ENCODE assay signal across 8 mouse cellular contexts in genomic region chr1:36277267-36278060, GRCm38 (mm10). TPM values are rescaled to one million over a fixed set of nuclear protein-coding genes. Genes with fewer than 3 reads are reported as not detected.
DNase-seq lines count a peak whose midpoint lies in the region.

No protein-coding gene starts in this region.

- intact Hi-C loops in gastrocnemius, postnatal 36 days (cut with DNase I): no loop called here

- DNase-seq in A20 (ENCODE audit: low read depth, low spot score) (peak; percentile 83), NIH3T3 (ENCODE audit: low read depth) (peak; percentile 85)
- peak; percentile 87 to 90 for DNase-seq in cerebellum, postnatal 10 days
- DNase-seq in gastrocnemius, postnatal 36 days: peak; percentile 79 to 80
- DNase-seq in layer of hippocampus, adult 9-11 months: peak; percentile 48
- DNase-seq in lung, postnatal 14 days: peak; percentile 90
- DNase-seq in right cerebral cortex, postnatal 25 days: peak; percentile 50
- peak; percentile 63 to 80 for DNase-seq in urinary bladder, postnatal 4 days (ENCODE audit: low spot score in 2 of 2)

RNA-seq across cellular contexts. Expression of gene Neurl3, which starts 3.0 kb away (rescaled TPM):
- under 1 TPM; 0.31 to 0.72 TPM for total RNA-seq in gastrocnemius, postnatal 36 days (2021)

RNA-seq across cellular contexts. Expression of gene Arid5a, which starts 30.1 kb away (rescaled TPM):
- 10 to 100 TPM; 10.7 to 11.8 TPM for total RNA-seq in gastrocnemius, postnatal 36 days (2021)

RNA-seq across cellular contexts. Expression of gene Uggt1, which starts 32.9 kb away (rescaled TPM):
- total RNA-seq in gastrocnemius, postnatal 36 days (2021): 10 to 100 TPM; 18.2 to 24.1 TPM

Comparison
In these comparisons a context has a peak if more than half of its experiments do, and no peak if none do; other contexts are left out.
1. Peak in every context shown above with its lines: DNase-seq.